Mouse (Mus musculus) frontal cortex, adult 2 months (tissue): ENCODE results near the gene Zfp423. TPM values are rescaled to one million over a fixed set of nuclear protein-coding genes. Genes with fewer than 3 reads are reported as not detected.

Experiments used
- DNase-seq, 2 experiments: peaks; one replicate each; pipeline ENCODE4 v3.0.0; 2022; ENCODE audit warnings: low spot score in 1 of 2; ENCODE audit errors: extremely low spot score in 1 of 2
- polyA plus RNA-seq: library from polyadenylated mRNA; depleted of rRNA; stranded (reverse); fragments of >200 nt; gene quantifications from 2 replicates; pipeline ENCODE4 v1.2.3, GENCODE M21; 2012

Gene Zfp423
- polyA plus RNA-seq, 1 experiment: 31.1 TPM

GRCm38 (mm10) chr8:87672214-87672613 lies 287.2 kb downstream of the Zfp423 start:
- DNase-seq: no peak

DNA sequence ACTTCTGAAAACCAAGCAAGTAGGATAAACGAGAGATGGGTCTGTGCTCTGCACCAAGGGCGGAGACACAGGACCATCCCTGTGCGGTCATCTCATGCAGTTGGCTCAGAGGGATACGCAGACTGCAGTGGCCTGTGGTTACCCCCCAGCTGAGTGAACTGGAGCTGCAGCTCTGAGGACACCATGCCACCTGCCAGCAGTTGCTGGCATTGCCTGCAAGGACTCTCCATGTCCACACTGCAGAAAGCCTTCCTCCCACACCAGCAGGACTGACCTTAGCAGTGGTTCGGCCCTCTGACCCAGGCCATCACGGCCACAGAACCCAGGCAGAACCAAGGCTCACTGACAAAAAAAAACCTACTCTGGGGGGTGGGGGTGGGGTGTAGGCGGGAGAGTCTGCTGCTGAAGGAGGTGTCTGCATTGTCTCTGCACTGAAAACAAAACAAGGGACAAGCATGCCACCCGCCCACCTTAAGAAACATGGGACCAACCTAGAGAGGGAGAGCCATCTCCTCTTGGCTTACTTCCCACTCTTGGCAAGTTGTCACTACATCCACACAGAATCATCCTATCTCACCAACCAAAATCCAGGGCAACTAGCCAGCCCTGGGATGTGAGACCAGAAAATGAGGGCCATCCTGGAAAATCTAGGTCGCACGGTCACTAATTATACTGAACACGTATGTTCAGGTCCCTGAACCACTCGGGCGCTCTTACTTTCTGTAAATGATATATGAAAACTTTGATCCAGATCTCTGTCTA lies 288.0 kb downstream of the Zfp423 start:
- peak in 1 of 2 experiments; percentile 54 for DNase-seq

DNA sequence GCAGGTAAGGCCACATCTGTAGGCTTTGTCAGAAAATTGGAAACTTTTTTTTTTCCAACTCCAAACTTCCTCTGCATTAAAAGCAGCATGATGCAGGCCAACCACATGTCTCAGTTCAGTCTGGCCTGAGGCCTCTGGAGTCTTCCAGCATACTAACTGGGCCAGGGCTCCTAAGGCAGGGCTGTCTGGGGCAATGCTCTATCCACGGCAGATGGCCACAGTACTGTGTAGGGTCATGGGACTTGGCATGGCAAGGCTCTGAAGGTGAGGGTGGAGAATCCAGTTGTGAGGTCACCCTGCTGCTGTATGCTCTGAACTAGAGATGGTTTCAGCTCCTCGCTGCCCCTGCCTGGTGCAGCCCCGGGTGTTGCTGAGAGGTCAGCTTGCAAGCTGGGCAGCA lies 289.2 kb downstream of the Zfp423 start:
- no peak for DNase-seq

DNA sequence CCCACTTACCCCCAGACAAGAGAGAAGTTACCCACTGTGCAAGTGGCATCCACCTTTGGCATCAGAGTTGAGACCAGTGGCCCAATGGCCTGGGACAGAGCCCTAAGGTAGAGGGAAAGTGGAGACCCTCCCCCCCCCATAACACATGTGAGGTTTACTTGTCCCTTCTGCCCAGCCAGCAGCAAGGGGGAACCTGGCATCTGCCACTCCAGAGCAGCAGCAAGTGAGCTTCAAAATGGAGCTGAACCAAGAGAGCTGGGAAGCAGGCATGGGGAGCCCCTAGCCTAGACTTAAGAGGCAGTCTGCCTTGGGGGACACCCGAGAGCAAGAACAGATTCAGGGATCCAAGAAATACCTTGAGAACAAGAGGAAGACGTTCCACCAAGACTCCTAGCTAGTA lies 290.7 kb downstream of the Zfp423 start:
- DNase-seq: no peak

- DNase-seq: peak in 1 of 2 experiments; percentile 63
Observed at GRCm38 (mm10) chr8:87667914-87668643, 291.3 kb downstream of the Zfp423 start.

DNA sequence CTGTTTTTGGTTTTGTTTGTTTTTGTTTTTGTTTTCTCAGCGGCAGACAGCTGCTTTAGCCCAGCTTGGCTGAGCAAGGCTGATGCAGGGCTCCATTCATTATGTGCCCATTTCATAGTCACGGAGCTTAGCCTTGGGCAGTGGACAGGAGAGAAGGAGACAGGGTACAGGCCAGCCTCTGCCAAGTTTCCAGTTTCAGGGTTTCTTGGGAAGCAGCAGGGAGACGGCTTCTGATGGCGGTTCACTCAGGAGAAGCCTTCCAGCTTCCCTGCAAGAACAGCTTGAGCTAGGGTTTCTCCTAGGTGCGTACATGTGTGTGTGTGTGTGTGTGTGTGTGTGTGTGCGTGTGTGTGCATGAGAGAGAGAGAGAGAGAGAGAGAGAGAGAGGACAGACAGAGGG lies 292.1 kb downstream of the Zfp423 start:
- DNase-seq: no peak

DNA sequence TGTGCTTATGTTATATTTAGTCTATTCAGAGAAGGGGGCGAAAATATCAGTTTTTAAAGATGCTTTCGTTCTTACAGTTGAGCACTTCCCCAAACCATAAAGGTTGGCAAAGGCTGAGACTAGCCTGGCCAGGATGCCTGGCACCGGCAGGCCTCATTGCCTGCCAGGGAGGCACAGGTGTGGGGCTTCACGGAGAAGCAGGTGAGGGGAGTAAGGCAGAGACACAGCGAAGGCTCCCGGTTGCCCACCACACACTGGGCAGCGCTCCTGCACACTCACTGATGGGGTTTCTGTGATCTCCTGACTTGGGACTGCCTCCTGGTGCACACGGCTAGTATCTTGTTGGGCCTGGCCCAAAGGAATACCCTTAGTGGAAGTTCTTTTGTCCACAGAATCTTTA lies 294.1 kb downstream of the Zfp423 start:
- no peak for DNase-seq

GRCm38 (mm10) chr8:87664217-87664509 lies 295.2 kb downstream of the Zfp423 start:
- DNase-seq: no peak

- DNase-seq: peak; percentile 68 to 91
Observed at GRCm38 (mm10) chr8:87663349-87664216, 295.8 kb downstream of the Zfp423 start.

- DNase-seq: no peak
Observed at GRCm38 (mm10) chr8:87662811-87663341, 296.5 kb downstream of the Zfp423 start.

GRCm38 (mm10) chr8:87662307-87662771 lies 297.1 kb downstream of the Zfp423 start:
- no peak for DNase-seq

- no peak for DNase-seq
Observed at GRCm38 (mm10) chr8:87660916-87661910, 298.2 kb downstream of the Zfp423 start.

DNA sequence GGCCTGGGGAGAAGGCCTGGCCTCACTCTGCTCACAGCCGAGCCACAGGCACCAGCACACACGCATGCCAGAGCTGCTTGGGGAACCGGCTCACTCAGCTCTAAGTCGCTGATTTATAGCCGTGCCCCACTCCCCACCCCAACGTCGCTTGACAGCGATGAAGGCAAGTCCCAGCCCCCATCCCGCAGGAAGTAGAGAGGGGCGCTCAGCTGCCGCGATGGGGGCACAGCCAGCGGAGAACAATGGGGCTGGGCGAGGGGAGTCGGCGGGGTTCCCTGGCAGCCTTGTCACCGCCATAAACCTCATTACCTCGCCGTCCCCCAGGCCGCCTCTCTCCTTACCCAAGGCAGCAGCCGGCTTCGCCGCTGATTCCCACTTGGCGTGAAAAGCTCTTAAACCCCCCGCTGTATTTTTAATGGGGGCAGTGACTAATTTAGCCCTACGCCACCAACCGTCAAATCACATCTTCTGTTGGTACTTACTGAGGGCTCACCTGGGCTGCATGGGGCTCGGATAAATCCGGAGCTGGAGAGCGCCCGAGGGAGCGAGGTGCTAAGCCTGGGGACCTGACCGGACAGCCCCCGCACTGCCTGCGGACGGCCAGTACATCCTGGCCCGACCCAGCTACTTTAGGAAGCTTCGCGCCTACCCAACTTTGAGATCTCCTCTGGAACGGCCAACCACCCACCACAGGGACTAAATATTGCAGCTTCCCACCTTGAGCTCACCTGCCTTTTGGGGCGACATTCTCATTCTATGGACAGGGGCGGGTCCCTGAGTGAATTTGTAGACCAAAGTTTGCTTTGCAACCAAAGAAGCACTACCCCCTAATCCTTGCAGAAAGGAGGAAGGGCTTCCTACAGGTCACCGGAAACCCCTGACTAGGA lies 299.1 kb downstream of the Zfp423 start:
- DNase-seq: no peak

GRCm38 (mm10) chr8:87657488-87657887 lies 301.9 kb downstream of the Zfp423 start:
- DNase-seq: no peak

DNA sequence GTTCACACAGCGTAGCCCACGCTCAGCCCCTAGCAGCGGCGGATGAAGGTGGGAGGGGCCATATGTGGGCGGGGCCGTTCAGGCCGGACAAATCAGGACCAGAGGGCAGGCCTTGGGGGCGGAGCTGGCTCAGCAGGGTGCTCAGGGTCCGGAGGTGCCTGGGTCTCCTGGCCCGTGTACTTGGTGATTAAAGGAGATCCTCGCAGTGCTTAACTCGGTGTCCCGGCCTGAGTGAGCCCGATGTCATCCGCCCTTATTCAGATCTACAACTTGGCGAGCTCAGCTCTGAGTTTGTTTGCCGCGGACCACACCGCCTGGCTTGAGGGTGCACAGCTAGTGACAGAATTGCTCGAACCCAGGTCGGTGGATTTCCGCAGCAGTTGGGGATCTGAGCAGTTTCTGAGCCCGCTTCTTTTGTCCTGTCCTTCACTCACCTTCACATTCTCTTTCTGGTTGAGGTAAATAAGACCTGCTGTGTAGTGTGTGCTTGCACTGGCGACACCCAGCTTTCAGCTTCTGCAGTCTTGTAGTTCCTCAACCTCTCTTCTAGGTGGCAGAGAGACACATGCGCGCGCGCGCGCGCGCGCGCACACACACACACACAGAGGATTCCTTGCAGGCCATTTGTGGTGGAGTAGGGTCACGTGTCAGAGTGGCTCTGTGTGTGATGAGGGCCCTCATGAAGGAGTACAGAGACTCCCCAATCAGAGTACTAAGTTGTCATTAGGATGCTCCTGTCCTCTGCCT lies 302.7 kb downstream of the Zfp423 start:
- peak in 1 of 2 experiments; percentile 56 for DNase-seq

DNA sequence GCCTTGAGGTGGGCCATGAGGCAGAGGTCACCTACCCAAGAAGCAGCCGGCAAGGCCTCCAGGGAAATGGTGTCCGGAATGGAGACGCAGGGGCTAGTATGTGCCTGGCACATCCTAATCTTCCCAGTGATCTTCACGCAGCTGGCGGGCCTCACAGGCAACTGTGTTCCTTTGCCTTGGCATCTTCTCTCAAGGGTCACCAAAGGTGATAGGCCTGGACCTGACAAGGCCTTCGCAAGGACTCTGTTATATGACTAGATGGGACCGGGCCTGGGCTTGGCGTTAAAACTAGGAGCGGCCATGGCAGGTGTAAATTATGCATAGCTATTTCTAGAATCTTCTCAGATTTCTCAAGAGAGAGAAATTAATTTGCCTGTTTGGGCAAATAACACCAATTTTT lies 303.4 kb downstream of the Zfp423 start:
- no peak for DNase-seq

DNA sequence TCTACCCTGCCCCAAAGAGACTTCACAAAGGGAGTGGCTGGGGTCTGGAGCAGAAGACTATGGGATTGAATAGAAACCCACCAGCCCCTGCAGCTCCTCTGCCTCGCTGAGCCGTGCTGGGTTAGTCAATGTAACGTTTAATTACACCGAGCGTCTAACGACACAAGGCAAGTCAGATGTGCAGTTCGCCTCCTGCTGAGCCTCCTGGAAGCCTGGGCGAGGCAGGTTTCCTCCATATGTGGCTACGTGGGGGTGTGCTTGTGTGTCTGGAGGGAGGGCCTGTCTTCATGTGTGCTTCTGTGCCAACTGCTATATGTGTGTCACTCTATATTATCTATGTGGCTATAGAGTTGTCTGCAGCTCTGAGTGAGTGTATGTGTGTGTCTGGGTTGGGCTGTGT lies 311.6 kb downstream of the Zfp423 start:
- DNase-seq: no peak
